Mouse (Mus musculus) heart, postnatal 14 days (tissue): ENCODE measurements around the gene Coro1a. TPM values are rescaled to one million over a fixed set of nuclear protein-coding genes. Genes with fewer than 3 reads are reported as not detected.

Source experiments
- DNase-seq, 2 experiments: peaks; one replicate each; pipeline ENCODE4 v3.0.0; 2021 to 2022
- intact Hi-C: fragments of 180-260 bp; cut with DNase I; formaldehyde crosslinking; loops from one replicate; pipeline ENCODE4 v1.15.1; 2025
- total RNA-seq, 2 experiments: library from RNA; stranded (reverse); gene quantifications; 2 replicates each; pipeline ENCODE4 v1.2.3; 2021

Gene Coro1a
- total RNA-seq, 2 experiments from 2014 or later = 8.8 to 28.1 TPM

DNA sequence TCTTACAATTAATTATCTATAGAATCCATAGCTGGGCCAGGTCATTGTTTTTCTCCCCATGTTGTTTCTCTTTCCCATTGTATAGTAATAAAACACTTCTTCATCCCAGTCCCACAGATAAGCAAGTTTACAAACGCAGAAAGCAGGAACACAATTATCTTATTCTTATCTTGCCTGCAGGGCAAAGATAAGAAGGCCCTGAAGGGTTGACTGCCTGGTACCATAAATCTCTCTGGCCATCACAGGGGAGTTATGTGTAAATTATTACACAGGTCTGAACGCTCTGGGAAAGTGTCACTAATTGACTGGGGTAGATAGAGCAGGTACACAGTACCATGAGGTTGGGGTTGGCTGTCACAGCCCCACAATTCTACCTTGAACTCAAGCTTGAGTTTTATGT lies 56.7 kb downstream of the Coro1a start:
- no peak for DNase-seq
- intact Hi-C loops = no loop called here

Other genes with a start within 250 kb of the Coro1a start
- gene Atp2a1, start 244.7 kb downstream of the Coro1a start, total RNA-seq = under 1 TPM; 0.48 to 0.49 TPM
- gene Sh2b1, start 232.4 kb downstream of the Coro1a start, total RNA-seq = 10 to 100 TPM; 44.3 to 44.8 TPM
- gene Tufm, start 220.4 kb downstream of the Coro1a start, total RNA-seq = 100 to 1,000 TPM; 291 to 309 TPM
- 10 to 100 TPM; 44.6 to 47.1 TPM for gene Atxn2l, start 204.3 kb downstream of the Coro1a start, total RNA-seq
- gene Eif3c, start 141.4 kb downstream of the Coro1a start, total RNA-seq = 100 to 1,000 TPM; 138 to 140 TPM
- gene Apobr, start 122.8 kb downstream of the Coro1a start, total RNA-seq = 1 to 10 TPM in 1 of 2 experiments, under 1 TPM in 1; 0.65 to 1.7 TPM
- gene Cln3, start 122.0 kb downstream of the Coro1a start, total RNA-seq = 10 to 100 TPM; 13.2 to 13.3 TPM
- not detected for gene Il27, start 112.8 kb downstream of the Coro1a start, total RNA-seq
- gene Nupr1, start 76.9 kb downstream of the Coro1a start, total RNA-seq = 1 to 10 TPM; 8.7 to 9.2 TPM
- 10 to 100 TPM; 24.6 to 28.6 TPM for gene Sgf29, start 58.5 kb downstream of the Coro1a start, total RNA-seq
- gene Sult1a1, start 31.4 kb downstream of the Coro1a start, total RNA-seq = 10 to 100 TPM; 38.6 to 43.2 TPM
- gene Bola2, start 12.4 kb downstream of the Coro1a start, total RNA-seq = 10 to 100 TPM; 49.2 to 51.2 TPM
- 1 to 10 TPM; 5.7 to 7.7 TPM for gene Slx1b, start 12.0 kb downstream of the Coro1a start, total RNA-seq
- gene Mapk3, start 51.8 kb upstream of the Coro1a start, total RNA-seq = 10 to 100 TPM; 69.8 to 77.4 TPM
- 1 to 10 TPM; 3.1 to 3.8 TPM for gene Gdpd3, start 58.5 kb upstream of the Coro1a start, total RNA-seq
- gene Ypel3, start 69.2 kb upstream of the Coro1a start, total RNA-seq = 10 to 100 TPM; 62.9 to 77.1 TPM
- under 1 TPM; 0.44 to 0.62 TPM for gene Tbx6, start 73.7 kb upstream of the Coro1a start, total RNA-seq
- 10 to 100 TPM; 38.8 to 49.6 TPM for gene Ppp4c, start 84.7 kb upstream of the Coro1a start, total RNA-seq
- gene Fam57b, start 89.9 kb upstream of the Coro1a start, total RNA-seq = 10 to 100 TPM; 12.9 to 13.7 TPM
- gene 4930451I11Rik, start 123.9 kb upstream of the Coro1a start, total RNA-seq = not detected
- not detected for gene Doc2a, start 139.6 kb upstream of the Coro1a start, total RNA-seq
- gene Hirip3, start 154.2 kb upstream of the Coro1a start, total RNA-seq = 1 to 10 TPM; 5.4 to 7.4 TPM
- 10 to 100 TPM; 21.2 to 21.4 TPM for gene Ino80e, start 154.6 kb upstream of the Coro1a start, total RNA-seq
- gene Taok2, start 176.9 kb upstream of the Coro1a start, total RNA-seq = 10 to 100 TPM; 61.4 to 61.7 TPM
- gene Tmem219, start 215.1 kb upstream of the Coro1a start, total RNA-seq = 10 to 100 TPM; 10.9 to 13.0 TPM
- 1 to 10 TPM; 6.9 to 7.6 TPM for gene Kctd13, start 221.1 kb upstream of the Coro1a start, total RNA-seq
- gene Asphd1, start 241.8 kb upstream of the Coro1a start, total RNA-seq = under 1 TPM in 1 of 2 experiments, not detected in 1; 0.60 TPM
- gene Sez6l2, start 242.8 kb upstream of the Coro1a start, total RNA-seq = 10 to 100 TPM; 14.2 to 17.2 TPM